21 mouse cellular contexts compared by ENCODE assay signal in genomic region chr12:75397077-75397476, GRCm38 (mm10). TPM values are rescaled to one million over a fixed set of nuclear protein-coding genes. Genes with fewer than 3 reads are reported as not detected.
DNase-seq lines count a peak whose midpoint lies in the region; ATAC-seq and TF ChIP-seq lines count a peak whose summit lies in the region.
"Had no signal": no experiment of that assay in that cellular context is flagged by ENCODE, and none has a peak within 500 bp of the region (broad histone marks: within the 10 kb centered on the region; RNA-seq: fewer than 3 reads in every experiment).

No protein-coding gene starts in this region.

- no peak for TF ChIP-seq POLR2A in testis, adult 2 months (IDR thresholded peaks at IDR 0.05; ENCODE audit: control insufficient read depth, low read depth, low read length)

- WGBS in lung, postnatal 0 days = 30% methylated on average over 7 of the region's 7 CpGs

- H3K4me2 ChIP-seq in lung, postnatal 0 days (replicated peaks; ENCODE audit: low read depth, low read length) = no peak overlapping the region
- H3K4me2 ChIP-seq: liver, embryonic 15.5 days; neural tube, embryonic 15.5 days had no signal

- H3K9ac ChIP-seq in lung, postnatal 0 days (replicated peaks; ENCODE audit: low read depth) = no peak overlapping the region
- H3K9ac ChIP-seq: liver, embryonic 15.5 days; neural tube, embryonic 15.5 days had no signal

- H3K4me3 ChIP-seq in testis, adult 2 months (ENCODE audit: control insufficient read depth, low read depth, low read length) = no peak overlapping the region
- no peak overlapping the region for H3K4me3 ChIP-seq in lung, postnatal 0 days (ENCODE audit: low read depth, low read length)
- H3K4me3 ChIP-seq: liver, embryonic 15.5 days; neural tube, embryonic 15.5 days had no signal

- no peaks in the 10 kb centered on the region for H3K36me3 ChIP-seq in testis, adult 2 months (ENCODE audit: control insufficient read depth, insufficient read depth, low read length)
- no peaks in the 10 kb centered on the region for H3K36me3 ChIP-seq in lung, postnatal 0 days (ENCODE audit: insufficient read depth, low read length)
- H3K36me3 ChIP-seq: liver, embryonic 15.5 days; neural tube, embryonic 15.5 days had no signal

- H3K27me3 ChIP-seq in testis, adult 2 months (ENCODE audit: control insufficient read depth, insufficient read depth, low read length) = no peaks in the 10 kb centered on the region
- H3K27me3 ChIP-seq in lung, postnatal 0 days (replicated peaks; ENCODE audit: insufficient read depth, low read length) = no peaks in the 10 kb centered on the region
- H3K27me3 ChIP-seq: liver, embryonic 15.5 days; neural tube, embryonic 15.5 days had no signal

- TF ChIP-seq EP300 in lung, postnatal 0 days (IDR thresholded peaks at IDR 0.05) = no peak

- DNase-seq in gastrocnemius, postnatal 14 days = peak; percentile 23
- no peak for DNase-seq in gastrocnemius, postnatal 25 days
- DNase-seq in testis, postnatal 10 days (ENCODE audit: low spot score) = no peak
- peak; percentile 27 for DNase-seq in lung, postnatal 0 days (ENCODE audit: low spot score)
- DNase-seq in right cerebral cortex, postnatal 10 days (ENCODE audit: low spot score in 2 of 2) = no peak
- DNase-seq in c-Kit-positive CD71-positive TER-119-positive erythroid progenitor cells, embryonic 14.5 days (ENCODE audit: low spot score) = no peak
- DNase-seq: cerebellum, adult 11 months; kidney, postnatal 10 days; right cerebral cortex, postnatal 25 days; thymus, adult 2 months had no signal

- ATAC-seq in lung, postnatal 0 days = peak; percentile 40; the same call in 1 of the 2 replicates
- ATAC-seq: activated CD4-positive, CD25-positive, alpha-beta regulatory T cell, adult 4 months had no signal

- H3K27ac ChIP-seq in testis, adult 2 months (ENCODE audit: control insufficient read depth, insufficient read depth, low read depth, low read length) = peak overlapping the region; percentile 24; the same call in 1 of the 2 replicates
- H3K27ac ChIP-seq in lung, postnatal 0 days (ENCODE audit: low read length) = no peak overlapping the region
- H3K27ac ChIP-seq: liver, embryonic 15.5 days; neural tube, embryonic 15.5 days had no signal

- H3K9me3 ChIP-seq in lung, postnatal 0 days (ENCODE audit: low read length) = no peaks in the 10 kb centered on the region
- H3K9me3 ChIP-seq: liver, embryonic 15.5 days; neural tube, embryonic 15.5 days had no signal

- intact Hi-C loops in gastrocnemius, postnatal 14 days (cut with DNase I; ENCODE audit: low total_unique reads) = no loop called here

- no peak for TF ChIP-seq CTCF in testis, adult 2 months (IDR thresholded peaks at IDR 0.05; ENCODE audit: control insufficient read depth, insufficient read depth, insufficient replicate concordance, low read depth, low read length)
- TF ChIP-seq CTCF in lung, postnatal 0 days (IDR thresholded peaks at IDR 0.05) = no peak

- H3K4me1 ChIP-seq in testis, adult 2 months (ENCODE audit: control insufficient read depth, insufficient read depth, low read length) = no peaks in the 10 kb centered on the region
- no peaks in the 10 kb centered on the region for H3K4me1 ChIP-seq in lung, postnatal 0 days (ENCODE audit: insufficient read depth, low read depth, low read length)
- H3K4me1 ChIP-seq: liver, embryonic 15.5 days; neural tube, embryonic 15.5 days had no signal

RNA-seq across cellular contexts. Expression of gene Gphb5, which starts 19.5 kb away (rescaled TPM):
- not detected for total RNA-seq in gastrocnemius, postnatal 14 days (2021)
- total RNA-seq in gastrocnemius, postnatal 25 days (2021) = not detected
- polyA plus RNA-seq in testis, adult 2 months (2012; rRNA removed) = 0.12 TPM in 1 of 2 replicates, not detected in the other
- not detected in 2 replicates for polyA plus RNA-seq in lung, postnatal 0 days (2015; fragmentation: Nextera tagmentation; extraction: Ambion mirVana)
- total RNA-seq: adrenal gland, postnatal 4 days; gastrocnemius, postnatal 4 days; layer of hippocampus, postnatal 14 days; megakaryocyte-erythroid progenitor cell, adult 5-6 weeks had no signal
- polyA plus RNA-seq: activated CD4-positive, CD25-positive, alpha-beta regulatory T cell, adult 4 months; hindbrain, embryonic 11.5 days; intestine, embryonic 14.5 days; limb, embryonic 11.5 days; liver, embryonic 15.5 days; neural tube, embryonic 15.5 days had no signal

Comparison
In these comparisons a context has a peak if more than half of its experiments do, and no peak if none do; other contexts are left out.
1. DNase-seq: peak in gastrocnemius, postnatal 14 days (single experiment) and lung, postnatal 0 days (single experiment); none in gastrocnemius, postnatal 25 days (single experiment), testis, postnatal 10 days (single experiment), right cerebral cortex, postnatal 10 days (0 of 2) and c-Kit-positive CD71-positive TER-119-positive erythroid progenitor cells, embryonic 14.5 days (single experiment).